Mouse (Mus musculus) A20 (cell line): ENCODE data around the gene Apol7a.

Experiments used
- DNase-seq: peaks from one replicate; pipeline ENCODE4 v3.0.0-alpha.2; 2011; ENCODE audit warnings: low read depth, low spot score

The Apol7a gene

GRCm38 (mm10) chr15:77348146-77348545 is 50.8 kb downstream of the Apol7a start:
- no peak for DNase-seq

- DNase-seq, result no peak
These were observed 54.5 kb downstream of the Apol7a start for GRCm38 (mm10) chr15:77344127-77345125.

GRCm38 (mm10) chr15:77343527-77344091 is 55.3 kb downstream of the Apol7a start:
- peak; percentile 30 for DNase-seq

GRCm38 (mm10) chr15:77342962-77343526 is 55.9 kb downstream of the Apol7a start:
- DNase-seq, result no peak

GRCm38 (mm10) chr15:77342005-77342404 is 56.9 kb downstream of the Apol7a start:
- DNase-seq, result peak; percentile 7

GRCm38 (mm10) chr15:77340581-77340980 is 58.3 kb downstream of the Apol7a start:
- DNase-seq, result no peak

GRCm38 (mm10) chr15:77338924-77339429 is 59.9 kb downstream of the Apol7a start:
- DNase-seq, result no peak

GRCm38 (mm10) chr15:77338451-77338850 is 60.5 kb downstream of the Apol7a start:
- no peak for DNase-seq
